Mouse (Mus musculus): Measurements from ENCODE around the gene Odf3b.

Odf3b gene

GRCm38 (mm10) chr15:89378831-89379401 is at the start of gene Odf3b:
Gene Odf3b, minus strand, starts transcription at chr15:89379282.
- no peak for DNase-seq (ENCODE audit: low spot score in 2 of 2)

GRCm38 (mm10) chr15:89428136-89428790 is 49.2 kb upstream of the Odf3b start:
- no peak for DNase-seq (ENCODE audit: low spot score in 2 of 2)

- no peak for DNase-seq (ENCODE audit: low spot score in 2 of 2)
Measured at GRCm38 (mm10) chr15:89426716-89427115, 47.6 kb upstream of the Odf3b start.

- no peak for DNase-seq (ENCODE audit: low spot score in 2 of 2)
Measured at GRCm38 (mm10) chr15:89425711-89426121, 46.6 kb upstream of the Odf3b start, which contains the start of gene Cpt1b. Gene Cpt1b, minus strand, starts transcription at chr15:89425863.

- no peak for DNase-seq (ENCODE audit: low spot score in 2 of 2)
Measured at GRCm38 (mm10) chr15:89424621-89425020, 45.5 kb upstream of the Odf3b start.

GRCm38 (mm10) chr15:89421938-89422337 is 42.9 kb upstream of the Odf3b start:
- DNase-seq (ENCODE audit: low spot score in 2 of 2), result no peak

- DNase-seq (ENCODE audit: low spot score in 2 of 2), result no peak
Measured at GRCm38 (mm10) chr15:89415282-89415681, 36.2 kb upstream of the Odf3b start.

GRCm38 (mm10) chr15:89410118-89410517 is 31.0 kb upstream of the Odf3b start, which contains the start of gene Syce3:
Gene Syce3, minus strand, starts transcription at chr15:89410503.
- DNase-seq (ENCODE audit: low spot score in 2 of 2), result no peak

- DNase-seq (ENCODE audit: low spot score in 2 of 2), result no peak
Measured at GRCm38 (mm10) chr15:89406691-89407090, 27.6 kb upstream of the Odf3b start.

- DNase-seq (ENCODE audit: low spot score in 2 of 2), result no peak
Measured at GRCm38 (mm10) chr15:89404831-89405623, 25.9 kb upstream of the Odf3b start.

- DNase-seq (ENCODE audit: low spot score in 2 of 2), result no peak
Measured at GRCm38 (mm10) chr15:89402471-89402870, 23.4 kb upstream of the Odf3b start.

GRCm38 (mm10) chr15:89399716-89400115 is 20.6 kb upstream of the Odf3b start:
- DNase-seq (ENCODE audit: low spot score in 2 of 2), result no peak

- DNase-seq (ENCODE audit: low spot score in 2 of 2), result no peak
Measured at GRCm38 (mm10) chr15:89398146-89398545, 19.1 kb upstream of the Odf3b start.

- DNase-seq (ENCODE audit: low spot score in 2 of 2), result no peak
Measured at GRCm38 (mm10) chr15:89396883-89397282, 17.8 kb upstream of the Odf3b start.

- DNase-seq (ENCODE audit: low spot score in 2 of 2), result no peak
Measured at GRCm38 (mm10) chr15:89390081-89390480, 11.0 kb upstream of the Odf3b start.

GRCm38 (mm10) chr15:89387127-89387526 is 8.0 kb upstream of the Odf3b start:
- DNase-seq (ENCODE audit: low spot score in 2 of 2), result no peak

- DNase-seq (ENCODE audit: low spot score in 2 of 2), result no peak
Measured at GRCm38 (mm10) chr15:89384617-89385016, 5.5 kb upstream of the Odf3b start, which contains the start of gene Klhdc7b. Gene Klhdc7b, plus strand, starts transcription at chr15:89384917.

- DNase-seq (ENCODE audit: low spot score in 2 of 2), result no peak
Measured at GRCm38 (mm10) chr15:89379429-89379828, 347 bp upstream of the Odf3b start.

GRCm38 (mm10) chr15:89377938-89378828 is 899 bp downstream of the Odf3b start:
- DNase-seq (ENCODE audit: low spot score in 2 of 2), result no peak

- no peak for DNase-seq (ENCODE audit: low spot score in 2 of 2)
Measured at GRCm38 (mm10) chr15:89377362-89377761, 1.7 kb downstream of the Odf3b start.

- DNase-seq (ENCODE audit: low spot score in 2 of 2), result no peak
Measured at GRCm38 (mm10) chr15:89376957-89377356, 2.1 kb downstream of the Odf3b start, which contains the start of gene Tymp. Gene Tymp, minus strand, starts transcription at chr15:89377039.
